Mouse (Mus musculus) CH12.LX (cell line): ENCODE results near the gene Gm10283.

ENCODE experiments used
- POLR2A ChIP-seq: IDR thresholded peaks from 2 replicates; pipeline ENCODE4 v1.6.1; 2011; ENCODE audit warnings: low read depth, mild to moderate bottlenecking, improper control_type of control experiment, low read length
- USF1 ChIP-seq: IDR thresholded peaks from 2 replicates; pipeline ENCODE4 v1.6.1; 2014; ENCODE audit warnings: low read depth, mild to moderate bottlenecking, inconsistent platforms, low read length, improper control_type of control experiment

- TF ChIP-seq POLR2A, result no peak
- no peak for TF ChIP-seq USF1
These were observed 11.1 kb downstream of the Gm10283 start for GRCm38 (mm10) chr8:60491871-60492270.
